Mouse (Mus musculus): ENCODE data around the gene Gm27029. TPM values are rescaled to one million over a fixed set of nuclear protein-coding genes. Genes with fewer than 3 reads are reported as not detected.
"Not testable (repeated sequence)": the region's sequence is repeated elsewhere in the genome, so short reads cannot be mapped to it uniquely, and the experiment has no call there.

Gene Gm27029
- total RNA-seq, 1 experiment from 2014 or later, result 3.9 TPM

DNA sequence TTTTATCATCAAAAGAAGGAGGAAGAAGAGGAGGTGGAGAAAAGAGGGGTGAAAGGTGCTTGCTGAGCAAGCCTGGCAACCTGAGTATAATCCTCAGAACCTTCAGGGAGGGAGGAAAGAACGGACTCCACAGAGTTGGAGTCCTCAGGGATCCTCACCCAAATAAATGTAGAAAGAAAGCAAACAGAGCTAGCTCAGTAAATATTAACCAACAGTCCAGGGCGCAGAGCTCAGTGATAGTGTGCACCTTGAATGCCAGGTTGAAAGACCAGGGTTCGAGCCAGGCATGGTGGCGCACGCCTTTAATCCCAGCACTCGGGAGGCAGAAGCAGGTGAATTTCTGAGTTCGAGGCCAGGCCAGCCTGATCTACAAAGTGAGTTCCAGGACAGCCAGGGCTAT lies 31.0 kb upstream of the Gm27029 start:
- DNase-seq, result no peak

DNA sequence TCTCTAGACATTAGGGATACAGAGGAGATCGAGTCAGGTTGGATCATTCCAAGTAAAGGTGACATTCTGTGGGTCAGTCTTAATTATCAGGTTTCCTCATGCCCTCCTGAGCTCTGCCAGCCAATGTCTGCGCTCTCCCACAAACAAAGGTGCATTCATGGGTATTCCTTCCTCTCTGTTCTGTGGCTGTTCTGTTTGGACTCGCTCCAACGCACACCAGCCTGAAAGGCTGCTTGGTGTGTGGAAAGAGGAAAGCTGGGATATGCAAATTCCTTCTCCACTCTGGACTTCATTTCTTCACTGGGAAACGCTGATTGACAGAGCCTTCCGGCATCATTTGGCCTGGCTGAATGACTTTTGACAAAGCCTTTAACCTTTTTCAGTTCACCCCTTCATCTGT lies 30.1 kb upstream of the Gm27029 start:
- DNase-seq, result no peak

DNA sequence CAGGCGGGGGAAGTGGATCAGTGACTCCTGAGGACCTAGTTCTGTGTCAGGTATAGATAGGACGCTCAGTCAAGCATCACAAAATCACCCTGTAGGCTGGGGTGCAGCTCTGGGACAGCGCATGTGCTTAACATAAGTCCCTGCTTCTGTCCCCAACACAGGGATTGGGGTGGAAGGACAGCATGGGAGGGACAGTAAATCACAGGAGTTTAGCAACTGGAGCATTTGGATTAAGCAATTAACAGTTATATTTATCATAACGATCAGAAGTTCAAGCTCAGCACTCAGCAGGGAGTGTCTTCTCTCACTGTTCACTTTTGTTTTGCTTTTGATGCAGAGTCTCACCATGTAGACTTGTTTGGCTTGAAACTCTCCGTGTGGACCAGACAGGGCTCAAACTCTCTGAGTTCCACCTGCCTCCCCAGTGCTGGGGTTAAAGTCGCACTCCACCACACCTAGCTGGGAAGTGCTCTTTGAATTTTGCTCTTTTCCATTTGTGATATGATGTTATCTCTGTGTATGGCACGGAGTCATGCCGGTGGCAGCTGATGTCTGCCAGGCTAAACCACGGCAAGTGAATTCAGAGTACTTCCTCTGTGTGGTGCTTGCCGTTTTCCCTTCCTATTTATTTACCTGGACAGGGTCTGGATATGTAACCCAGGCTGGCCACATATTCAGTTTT lies 27.6 kb upstream of the Gm27029 start:
- no peak for DNase-seq

DNA sequence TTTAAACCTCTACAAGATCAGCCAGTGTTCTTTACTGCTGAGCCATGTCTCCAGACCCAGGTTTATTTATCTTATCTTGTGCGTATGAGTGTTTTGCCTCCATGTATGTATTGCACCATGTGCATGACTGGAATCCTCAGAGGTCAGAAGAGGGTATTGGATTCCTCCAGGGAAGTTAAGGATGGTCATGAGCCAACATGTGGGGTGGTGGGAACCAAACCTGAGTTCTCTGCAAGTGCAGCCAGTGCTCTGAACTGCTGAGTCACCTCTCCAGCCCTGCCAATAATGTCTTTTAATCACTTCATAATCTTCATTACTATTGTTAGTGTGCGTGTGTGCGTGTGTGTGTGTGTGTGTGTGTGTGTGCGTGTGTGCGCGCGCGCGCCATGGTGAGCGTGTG lies 26.9 kb upstream of the Gm27029 start:
- DNase-seq, result no peak

DNA sequence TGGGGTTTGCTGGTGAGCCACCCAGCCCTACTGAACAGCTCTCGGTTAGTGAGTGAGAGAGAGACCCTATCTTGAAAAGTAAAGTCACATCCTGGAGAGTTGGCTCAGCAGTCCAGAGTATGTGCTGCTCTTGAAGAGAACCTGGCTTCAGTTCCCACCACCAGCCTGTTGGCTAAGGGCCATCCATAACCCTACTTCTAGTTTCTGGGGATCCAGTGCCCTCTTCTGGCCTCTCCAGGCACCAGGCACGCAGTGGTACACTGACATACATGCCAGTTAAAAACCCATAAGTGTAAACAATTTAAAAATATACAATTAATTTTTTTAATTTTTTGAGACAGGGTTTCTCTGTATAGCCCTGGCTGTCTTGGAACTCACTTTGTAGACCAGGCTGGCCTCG lies 25.8 kb upstream of the Gm27029 start:
- DNase-seq, result no peak

DNA sequence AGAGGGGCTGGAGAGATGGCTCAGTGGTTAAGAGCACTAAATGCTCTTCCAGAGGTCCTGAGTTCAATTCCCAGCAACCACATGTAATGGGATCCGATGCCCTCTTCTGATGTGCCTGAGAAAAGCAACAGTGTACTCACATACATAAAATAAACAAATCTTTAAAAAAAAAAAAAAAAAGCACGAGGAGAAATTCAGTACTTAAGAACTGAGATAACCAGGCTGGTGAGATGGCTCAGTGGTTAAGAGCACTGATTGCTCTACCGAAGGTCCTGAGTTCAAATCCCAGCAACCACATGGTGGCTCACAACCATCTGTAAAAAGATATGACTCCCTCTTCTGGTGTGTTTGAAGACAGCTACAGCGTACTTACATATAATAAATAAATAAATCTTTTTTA lies 25.0 kb upstream of the Gm27029 start:
- DNase-seq, result not testable (repeated sequence)

DNA sequence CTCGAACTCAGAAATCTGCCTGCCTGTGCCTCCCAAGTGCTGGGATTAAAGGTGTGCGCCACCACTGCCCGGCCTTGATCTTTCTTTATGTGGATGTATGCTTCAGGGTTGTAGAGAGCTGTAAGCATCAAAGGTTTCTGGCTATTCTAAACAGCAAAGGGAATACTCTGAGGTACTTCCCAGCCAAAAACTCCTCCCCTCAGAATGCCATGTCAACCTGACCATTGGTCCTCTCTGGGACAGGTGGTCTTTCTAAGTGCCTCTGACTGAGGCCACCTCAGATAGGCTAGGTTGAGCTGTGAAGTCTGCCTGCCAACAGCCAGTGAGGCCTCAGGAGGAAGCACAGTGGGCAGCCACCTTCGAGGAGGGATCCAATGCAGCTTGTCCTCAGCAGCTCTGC lies 24.3 kb upstream of the Gm27029 start:
- DNase-seq, result peak; percentile 38

DNA sequence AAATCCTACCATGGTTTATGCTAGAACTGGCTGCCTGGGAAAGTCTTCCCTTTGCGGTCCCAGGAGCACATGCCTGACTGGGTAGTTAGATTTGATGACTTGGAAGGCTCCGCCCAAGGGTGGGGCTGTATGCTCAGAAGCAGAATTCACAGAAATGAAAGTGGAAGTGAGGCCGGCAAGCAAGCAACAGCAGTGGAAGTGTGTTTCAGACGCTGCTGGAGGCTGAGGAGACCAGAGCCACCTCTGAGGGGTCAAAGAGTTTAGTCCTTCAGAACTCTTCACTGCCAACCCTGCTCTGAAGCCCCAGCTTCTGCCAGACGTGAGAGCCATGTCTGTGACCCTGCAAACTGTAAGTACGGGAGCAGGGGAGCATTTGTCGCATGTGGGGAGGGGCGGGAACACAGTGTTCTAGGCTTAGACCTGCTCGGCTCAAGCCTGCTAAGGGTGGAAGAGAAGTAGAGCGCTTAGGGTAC lies 23.7 kb upstream of the Gm27029 start, which contains the start of gene Ifi35:
TSS of gene Ifi35 (plus strand) at position 134 of the 473 bp plus-strand sequence.
- peak; percentile 88 for DNase-seq

DNA sequence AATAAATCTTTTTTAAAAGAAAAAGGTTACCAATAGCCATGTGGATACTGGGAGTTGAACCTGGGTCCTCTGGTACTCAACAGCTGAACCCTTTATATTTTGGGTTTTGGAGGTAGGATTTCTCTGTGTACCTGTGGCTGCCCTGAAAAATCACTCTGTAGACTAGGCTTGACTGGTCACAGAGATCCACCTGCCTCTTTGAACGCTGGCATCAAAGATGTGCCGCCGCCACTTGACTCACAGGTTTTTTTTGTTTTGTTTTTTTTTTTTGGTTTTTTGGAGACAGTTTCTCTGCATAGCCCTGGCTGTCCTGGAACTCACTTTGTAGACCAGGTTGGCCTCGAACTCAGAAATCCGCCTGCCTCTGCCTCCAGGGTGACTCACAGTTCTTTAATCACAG lies 23.2 kb upstream of the Gm27029 start:
- no peak for DNase-seq

DNA sequence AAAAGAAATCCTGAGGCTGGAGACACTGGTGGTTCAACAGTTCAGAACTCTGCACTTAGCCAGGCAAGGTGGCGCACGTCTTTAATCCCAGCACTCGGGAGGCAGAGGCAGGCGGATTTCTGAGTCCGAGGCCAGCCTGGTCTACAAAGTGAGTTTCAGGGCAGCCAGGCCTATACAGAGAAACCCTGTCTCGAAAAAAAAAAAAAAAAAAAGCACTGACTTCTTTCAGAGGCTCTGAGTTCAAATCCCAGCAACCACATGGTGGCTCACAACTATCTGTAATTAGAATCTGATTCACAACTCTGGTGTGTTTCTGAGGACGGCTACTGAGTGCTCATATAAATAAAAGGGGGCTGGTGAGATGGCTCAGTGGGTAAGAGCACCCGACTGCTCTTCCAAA lies 22.3 kb upstream of the Gm27029 start:
- not testable (repeated sequence) for DNase-seq

DNA sequence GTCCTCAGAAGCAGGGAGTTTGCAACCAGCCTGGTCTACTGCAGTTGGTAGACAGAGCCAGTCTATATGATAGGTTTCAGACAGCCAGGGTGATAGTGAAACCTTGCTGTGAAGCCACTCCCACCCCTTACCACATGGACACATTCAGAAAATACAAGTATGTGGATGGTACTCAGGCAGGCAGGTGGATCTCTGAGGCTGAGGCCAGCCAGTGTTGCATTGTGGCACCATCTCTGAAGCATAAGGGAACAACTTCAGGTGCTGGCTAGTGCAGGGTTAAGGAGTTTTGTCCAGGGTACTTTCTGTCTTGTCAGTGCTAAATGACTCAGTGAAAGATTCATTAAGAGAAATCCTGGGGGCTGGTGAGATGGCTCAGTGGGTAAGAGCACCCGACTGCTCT lies 21.7 kb upstream of the Gm27029 start:
- DNase-seq, result no peak

DNA sequence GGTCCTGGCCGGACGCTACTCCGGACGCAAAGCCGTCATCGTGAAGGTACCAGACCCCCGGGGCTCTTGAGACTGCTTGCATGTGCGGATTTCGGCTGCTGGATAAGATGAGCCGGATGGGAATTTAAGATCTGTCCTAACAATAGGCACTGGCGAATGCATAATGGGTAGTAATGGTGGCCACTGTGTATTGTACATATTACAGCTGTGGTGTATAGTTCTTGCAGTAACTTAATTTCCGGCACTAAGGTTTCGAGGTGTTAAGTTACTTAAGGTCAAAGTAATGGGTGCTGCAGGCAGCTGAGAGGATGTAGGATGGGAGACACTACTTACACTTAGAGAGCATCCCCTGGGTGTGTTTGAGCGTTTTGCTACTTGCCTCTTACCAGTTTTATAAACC lies 18.2 kb upstream of the Gm27029 start:
- no peak for DNase-seq

DNA sequence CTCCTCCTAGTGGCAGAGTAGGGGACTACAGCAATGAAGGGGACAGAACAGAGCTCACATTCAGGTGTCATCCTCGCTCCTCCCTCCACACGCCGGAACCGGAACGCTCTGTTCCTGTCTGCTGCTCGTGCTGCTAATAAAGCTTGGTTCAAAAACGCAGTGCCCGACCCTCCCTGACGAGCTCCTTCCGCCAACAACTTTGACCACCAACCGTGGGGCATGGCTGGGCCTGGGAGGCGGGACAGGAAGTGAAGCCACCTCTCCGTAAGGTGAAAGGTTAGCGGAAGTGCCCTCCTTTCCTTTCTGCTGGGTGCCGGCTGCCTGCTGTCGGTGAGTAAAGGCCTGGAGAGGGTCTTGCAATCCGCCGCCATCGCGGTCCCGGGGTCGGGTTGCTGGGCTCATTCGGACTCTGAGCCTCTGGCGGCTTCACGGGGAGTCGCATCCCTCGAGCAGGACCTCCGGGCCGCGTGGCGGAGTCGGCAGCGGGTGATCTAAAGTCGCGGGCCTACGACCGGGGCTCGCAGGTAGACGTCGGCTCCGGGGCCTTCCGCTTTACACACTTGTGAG lies 17.6 kb upstream of the Gm27029 start, which contains the start of gene Rpl27:
TSS of gene Rpl27 (plus strand) at position 172 of the 567 bp plus-strand sequence.
- peak; percentile 98 for DNase-seq

DNA sequence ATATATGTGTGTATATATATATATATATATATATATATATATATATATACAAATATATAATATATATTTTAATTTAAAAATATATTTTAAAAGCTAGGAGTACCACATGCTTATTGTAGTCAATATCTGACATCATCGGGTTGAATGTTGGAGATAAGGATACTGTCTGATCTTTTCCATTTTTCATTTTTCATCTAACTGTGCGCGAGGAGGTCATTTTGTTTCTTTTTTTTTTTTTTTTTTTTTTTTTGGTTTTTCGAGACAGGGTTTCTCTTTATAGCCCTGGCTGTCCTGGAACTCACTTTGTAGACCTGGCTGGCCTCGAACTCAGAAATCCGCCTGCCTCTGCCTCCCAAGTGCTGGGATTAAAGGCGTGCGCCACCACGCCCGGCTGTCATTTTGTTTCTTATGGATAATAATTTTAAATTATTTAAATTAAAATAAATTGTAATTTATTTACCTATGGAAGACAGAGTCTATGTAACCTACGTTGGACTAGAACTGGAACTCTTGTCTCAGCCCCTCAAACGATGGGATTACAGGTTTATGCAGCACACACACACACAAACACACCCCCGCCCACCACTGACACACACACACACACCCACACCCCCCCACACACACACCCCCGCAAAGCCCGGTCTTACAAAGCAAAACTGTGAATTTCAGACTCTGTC lies 17.0 kb upstream of the Gm27029 start:
- DNase-seq, result not testable (repeated sequence)

DNA sequence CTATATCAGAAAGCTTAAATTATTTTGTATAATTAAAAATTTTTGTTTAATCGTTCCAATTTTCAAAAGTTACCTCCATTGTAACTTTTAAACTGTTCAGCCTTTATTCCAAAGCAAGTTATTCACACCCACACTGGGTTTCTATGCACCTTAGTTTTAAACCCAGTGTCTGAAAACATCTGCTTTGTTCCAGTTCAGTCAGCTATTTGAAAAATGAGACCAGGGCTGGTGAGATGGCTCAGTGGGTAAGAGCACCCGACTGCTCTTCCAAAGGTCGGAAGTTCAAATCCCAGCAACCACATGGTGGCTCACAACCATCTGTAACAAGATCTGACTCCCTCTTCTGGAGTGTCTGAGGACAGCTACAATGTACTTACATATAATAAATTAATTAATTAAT lies 13.4 kb upstream of the Gm27029 start:
- not testable (repeated sequence) for DNase-seq

DNA sequence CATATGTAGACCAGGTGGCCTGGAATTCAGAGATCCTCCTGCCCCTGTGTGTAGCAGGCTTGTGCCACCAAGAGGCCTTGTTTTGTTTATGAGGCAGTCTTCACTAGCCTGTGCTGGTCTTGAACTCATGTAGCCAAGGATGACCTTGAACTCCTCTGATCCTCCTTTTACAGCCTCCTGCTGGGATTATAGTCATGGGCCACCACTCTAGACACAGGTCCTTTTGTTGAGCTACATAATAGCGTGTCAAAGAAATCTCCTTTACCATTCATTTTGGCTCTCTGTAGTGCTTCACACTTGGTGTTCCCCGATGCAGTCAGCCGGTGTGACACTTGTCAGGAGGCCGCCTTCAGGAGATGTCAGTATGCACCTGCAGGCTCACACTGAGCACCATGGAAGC lies 12.3 kb upstream of the Gm27029 start:
- DNase-seq, result no peak

DNA sequence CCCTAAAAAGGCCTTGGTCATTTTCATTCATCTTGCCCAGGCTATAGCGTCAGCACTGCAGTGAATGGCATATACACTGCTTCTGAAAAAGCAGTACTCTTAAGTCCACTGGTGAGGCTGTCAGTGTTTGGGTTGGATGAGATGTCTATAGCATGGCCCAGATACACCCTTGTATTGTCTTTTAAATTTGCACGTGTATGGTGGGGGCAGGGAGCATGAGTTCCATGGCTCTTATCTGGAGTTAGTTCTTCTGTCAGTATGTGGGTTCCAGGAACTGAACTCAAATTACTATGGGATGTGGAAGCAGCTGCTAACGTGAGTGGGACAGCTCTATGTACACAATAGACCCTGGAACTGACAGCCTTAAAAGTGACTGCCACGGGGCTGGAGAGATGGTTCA lies 11.2 kb upstream of the Gm27029 start:
- DNase-seq, result no peak

DNA sequence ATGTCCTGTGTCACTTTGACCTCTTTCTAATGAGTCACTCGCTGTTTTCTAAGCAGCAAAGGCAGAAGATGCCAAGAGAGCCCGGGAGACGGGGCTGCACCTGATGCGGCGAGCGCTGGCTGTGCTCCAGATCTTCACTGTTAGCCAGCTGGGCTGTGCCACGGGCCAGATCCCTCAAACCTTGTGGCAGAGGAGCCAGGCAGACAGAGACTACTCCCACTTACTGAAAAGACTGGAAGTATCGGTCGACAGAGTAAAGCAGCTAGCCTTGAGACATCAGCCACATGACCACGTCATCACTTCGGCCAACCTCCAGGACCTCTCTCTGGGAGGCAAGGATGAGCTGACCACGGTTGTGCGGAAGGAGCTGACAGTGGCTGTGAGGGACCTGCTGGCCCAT lies 8.8 kb upstream of the Gm27029 start:
- DNase-seq, result peak; percentile 42

DNA sequence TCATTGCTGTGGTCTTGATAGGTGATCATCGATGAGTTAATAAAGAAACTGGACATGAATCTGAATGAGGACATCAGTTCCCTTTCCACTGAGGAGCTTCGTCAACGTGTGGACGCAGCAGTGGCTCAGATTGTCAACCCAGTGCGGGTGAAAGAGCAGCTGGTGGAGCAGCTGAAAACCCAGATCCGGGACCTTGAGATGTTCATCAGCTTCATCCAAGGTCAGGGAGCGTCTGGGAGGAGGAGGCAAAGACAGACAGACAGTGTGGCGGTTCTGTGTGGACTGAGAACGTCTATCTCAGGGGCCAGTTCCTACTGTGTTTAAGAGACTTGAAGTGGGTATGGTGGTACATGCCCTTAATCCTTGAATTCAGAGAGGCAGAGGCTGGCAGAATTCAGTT lies 6.7 kb upstream of the Gm27029 start:
- DNase-seq, result peak; percentile 45

DNA sequence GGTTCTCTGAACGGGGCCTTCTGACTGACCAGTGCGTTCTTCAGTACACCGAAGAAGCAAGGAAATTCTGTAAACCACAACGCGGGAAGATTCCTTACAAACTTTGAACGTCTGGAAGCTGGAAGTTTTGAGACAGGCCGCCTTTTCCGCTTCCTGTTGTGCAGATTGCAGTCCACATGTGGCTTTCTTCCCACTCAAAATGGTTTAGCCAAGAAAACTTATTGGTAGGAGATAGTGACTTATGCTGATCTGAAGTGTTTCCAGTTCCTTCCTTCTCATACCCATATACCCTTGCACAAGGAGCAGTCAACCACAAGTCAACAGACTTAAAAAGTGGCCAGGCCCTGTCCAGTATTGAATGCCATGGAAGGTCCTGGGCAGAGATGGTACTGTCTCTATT lies 1.6 kb upstream of the Gm27029 start:
- no peak for DNase-seq

DNA sequence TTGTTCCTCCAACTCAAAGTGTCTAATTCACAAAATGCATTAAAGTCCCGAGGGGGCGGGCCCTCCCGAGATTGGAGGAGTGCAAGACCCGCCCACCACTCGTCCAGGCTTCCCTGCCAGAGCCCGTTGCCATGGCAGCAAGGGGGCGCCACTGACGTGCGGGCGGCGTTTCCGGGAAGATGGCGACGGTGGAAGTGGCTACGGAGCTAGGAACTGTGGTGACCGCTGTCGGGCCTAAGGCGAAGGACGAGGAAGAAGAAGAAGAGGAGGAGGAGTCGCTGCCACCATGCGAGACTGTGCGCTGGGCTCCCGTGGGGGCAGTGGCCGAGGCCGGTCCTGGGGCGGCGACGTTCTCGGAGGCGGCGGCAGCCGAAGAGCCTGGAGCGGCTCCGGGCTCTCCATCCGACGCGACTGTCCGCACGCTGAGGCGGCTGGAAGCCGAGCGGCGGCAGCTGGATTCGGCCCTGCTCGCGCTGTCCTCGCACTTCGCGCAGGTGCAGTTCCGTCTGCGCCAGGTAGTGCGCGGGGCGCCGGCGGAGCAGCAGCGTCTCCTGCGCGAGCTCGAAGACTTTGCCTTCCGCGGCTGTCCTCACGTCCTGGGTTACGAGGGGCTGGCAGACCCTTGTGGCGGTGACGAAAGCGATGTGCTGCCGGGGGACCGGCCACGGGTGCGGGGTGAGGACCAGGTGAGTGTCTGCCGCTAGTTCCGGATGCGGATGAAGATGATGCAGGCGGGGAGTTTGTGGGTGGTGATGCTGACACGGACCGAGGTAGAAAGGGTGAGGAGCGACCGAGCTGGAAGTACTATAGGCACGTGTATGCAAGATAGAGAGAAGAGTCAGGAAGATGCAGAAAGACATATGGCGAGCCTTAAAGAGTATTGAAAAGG lies 573 bp upstream of the Gm27029 start, which contains the start of the genes Rundc1 and Ptges3l:
TSS of gene Rundc1 (plus strand) at position 161 of the 889 bp plus-strand sequence.
TSS of gene Ptges3l (minus strand) at position 409 of the 889 bp plus-strand sequence.
- peak; percentile 100 for DNase-seq

DNA sequence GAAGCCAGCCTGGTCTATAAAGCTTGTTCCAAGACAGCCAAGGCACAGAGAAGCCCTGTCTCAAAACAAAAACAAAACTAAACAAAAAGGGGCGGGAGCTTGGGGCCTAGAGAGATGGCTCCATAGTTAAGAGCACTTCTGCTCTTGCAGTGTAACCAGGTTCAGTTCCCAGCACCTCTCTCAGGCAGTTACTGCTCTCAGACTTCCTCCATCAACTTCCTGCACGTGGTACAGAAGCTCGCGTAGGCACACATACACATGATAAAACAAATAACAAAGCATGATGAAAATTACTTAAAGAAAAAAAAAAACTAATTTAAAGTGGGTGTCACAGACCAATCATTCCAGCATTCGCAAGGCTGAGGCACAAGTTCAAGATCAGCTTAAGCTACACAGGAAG lies 4.4 kb downstream of the Gm27029 start:
- DNase-seq, result no peak

All from adrenal gland, postnatal 14 days (tissue).